Mouse (Mus musculus): Measurements from ENCODE around the gene Pla2g16. TPM values are rescaled to one million over a fixed set of nuclear protein-coding genes. Genes with fewer than 3 reads are reported as not detected.

Gene Pla2g16
- 3.7 and 4.1 TPM in 2 replicates for polyA plus RNA-seq (2012; ENCODE audit: low replicate concordance)

DNA sequence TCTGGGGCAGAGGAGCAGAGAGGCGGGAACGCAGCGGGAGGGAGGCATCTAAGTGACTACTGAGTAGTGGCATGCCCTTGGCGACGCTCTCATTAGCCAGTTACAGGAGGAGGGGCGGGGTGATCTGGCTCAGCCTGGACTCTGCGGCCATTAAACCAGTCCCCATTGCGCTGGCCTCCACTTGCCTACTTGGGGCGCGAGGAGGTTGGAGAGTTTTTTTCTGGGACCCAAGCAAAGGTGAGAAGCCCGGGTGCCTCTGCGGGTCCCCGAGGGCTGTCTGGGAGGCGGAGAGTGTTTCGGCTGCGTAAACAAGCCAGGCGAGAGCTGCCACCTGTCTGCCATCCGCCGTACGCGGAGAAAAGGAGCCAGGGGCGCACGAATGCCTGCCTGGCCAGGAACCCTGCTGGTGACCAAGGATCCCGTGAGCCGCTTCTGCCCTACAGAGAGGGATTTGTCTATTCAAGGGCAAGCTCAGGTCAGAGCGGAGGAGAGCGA, at the start of gene Pla2g16:
Gene Pla2g16, plus strand, starts transcription at position 132 of the 495 bp plus-strand sequence.

GRCm38 (mm10) chr19:7606801-7607689, 49.8 kb downstream of the Pla2g16 start, which contains the start of gene Lgals12:
TSS of gene Lgals12 (minus strand) at chr19:7607193.

DNA sequence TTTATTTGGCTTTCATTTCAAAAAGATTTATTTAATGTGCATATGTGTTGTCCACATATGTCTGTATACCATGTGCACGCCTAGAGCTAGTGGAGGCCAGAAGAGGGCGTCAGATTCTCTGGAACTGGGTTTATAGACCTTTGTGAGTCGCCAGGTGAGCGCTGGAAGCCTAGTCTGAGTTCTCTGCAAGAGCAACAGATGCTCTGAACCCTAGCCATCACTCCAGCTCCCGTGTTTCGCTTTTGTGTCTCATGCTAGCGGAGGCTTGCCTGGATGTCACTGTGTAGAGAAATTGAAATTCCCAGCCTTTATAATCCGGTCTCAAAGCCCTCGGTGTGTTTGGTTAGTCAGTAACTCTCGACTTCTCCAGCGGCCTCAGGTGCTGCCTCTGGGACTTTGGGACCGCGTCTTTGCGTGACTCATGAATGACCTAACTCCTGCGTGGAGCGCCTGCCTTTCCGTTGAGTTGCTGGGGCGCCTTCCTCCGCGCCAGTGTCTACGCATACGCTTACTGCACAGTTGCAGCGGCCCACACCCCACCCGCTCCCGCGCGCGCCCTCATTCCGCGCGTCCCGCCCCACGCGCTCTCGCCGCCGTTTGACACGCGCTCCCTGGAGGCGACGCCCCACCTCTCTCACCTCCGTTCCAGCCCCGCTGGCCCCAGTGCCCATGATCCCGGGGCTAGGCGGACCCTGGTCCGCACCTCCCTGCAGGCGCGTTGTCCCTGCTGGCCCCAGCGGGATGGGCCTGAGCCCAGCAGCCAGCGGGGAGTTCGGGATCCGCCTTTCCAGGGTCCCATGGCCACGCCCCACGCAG, 54.9 kb downstream of the Pla2g16 start, which contains the start of gene Hrasls5:
Gene Hrasls5, plus strand, starts transcription at position 600 of the 816 bp plus-strand sequence.

Other genes with a start within 250 kb of the Pla2g16 start
- 289 and 396 TPM in 2 replicates for gene Mark2, start 215.6 kb upstream of the Pla2g16 start, polyA plus RNA-seq (2012; ENCODE audit: low replicate concordance)
- 40.6 and 55.1 TPM in 2 replicates for gene Spindoc, start 174.5 kb upstream of the Pla2g16 start, polyA plus RNA-seq (2012; ENCODE audit: low replicate concordance)
- 15.8 and 24.3 TPM in 2 replicates for gene 2700081O15Rik, start 139.8 kb upstream of the Pla2g16 start, polyA plus RNA-seq (2012; ENCODE audit: low replicate concordance)
- gene Rtn3, start 74.2 kb upstream of the Pla2g16 start, polyA plus RNA-seq (2012; ENCODE audit: low replicate concordance) = 29.2 and 46.6 TPM in 2 replicates
- gene Atl3, start 63.4 kb upstream of the Pla2g16 start, polyA plus RNA-seq (2012; ENCODE audit: low replicate concordance) = 10.6 and 11.9 TPM in 2 replicates
- gene Lgals12, start 49.7 kb downstream of the Pla2g16 start, polyA plus RNA-seq (2012; ENCODE audit: low replicate concordance) = not detected in 2 replicates
- not detected in 2 replicates for gene Hrasls5, start 55.1 kb downstream of the Pla2g16 start, polyA plus RNA-seq (2012; ENCODE audit: low replicate concordance)
- not detected in 2 replicates for gene Slc22a19, start 153.9 kb downstream of the Pla2g16 start, polyA plus RNA-seq (2012; ENCODE audit: low replicate concordance)
- not detected in 2 replicates for gene Slc22a26, start 245.2 kb downstream of the Pla2g16 start, polyA plus RNA-seq (2012; ENCODE audit: low replicate concordance)